In genomic region chr12:32380457-32380856, GRCm38 (mm10) we compare ENCODE assay signal across 8 mouse cellular contexts. TPM values are rescaled to one million over a fixed set of nuclear protein-coding genes. Genes with fewer than 3 reads are reported as not detected.
A peak's percentile ranks its signal among the peaks of the same experiment; 100 is the strongest.
DNase-seq lines count a peak whose midpoint lies in the region; ATAC-seq and TF ChIP-seq lines count a peak whose summit lies in the region.

No protein-coding gene starts in this region.

- peaks cover 7% of the 10 kb centered on the region; the same call in 1 of the 2 replicates for H3K4me1 ChIP-seq in lung, embryonic 14.5 days (ENCODE audit: insufficient read depth)
- H3K4me1 ChIP-seq in embryonic facial prominence, embryonic 15.5 days = peaks cover 11% of the 10 kb centered on the region; the same call in 1 of the 2 replicates
- peaks cover 8% of the 10 kb centered on the region; the same call in 1 of the 2 replicates for H3K4me1 ChIP-seq in limb, embryonic 10.5 days
- peaks cover 16% of the 10 kb centered on the region for H3K4me1 ChIP-seq in neural tube, embryonic 14.5 days (ENCODE audit: control insufficient read depth, insufficient read depth, low read length)

- 72% methylated on average over 3 of the region's 3 CpGs for WGBS in lung, embryonic 14.5 days
- 46% methylated on average over 3 of the region's 3 CpGs for WGBS in embryonic facial prominence, embryonic 15.5 days
- 86% methylated on average over 3 of the region's 3 CpGs for WGBS in limb, embryonic 10.5 days
- WGBS in neural tube, embryonic 14.5 days = 60% methylated on average over 3 of the region's 3 CpGs

- no peak overlapping the region; the same call in 1 of the 2 replicates for H3K9ac ChIP-seq in lung, embryonic 14.5 days
- no peak overlapping the region for H3K9ac ChIP-seq in embryonic facial prominence, embryonic 15.5 days
- no peak overlapping the region for H3K9ac ChIP-seq in neural tube, embryonic 14.5 days (replicated peaks; ENCODE audit: low read depth, low read length)

- H3K4me2 ChIP-seq in lung, embryonic 14.5 days = peak overlapping the region; percentile 82
- peak overlapping the region; percentile 62 for H3K4me2 ChIP-seq in embryonic facial prominence, embryonic 15.5 days (replicated peaks)
- peak overlapping the region; percentile 85 for H3K4me2 ChIP-seq in neural tube, embryonic 14.5 days (ENCODE audit: low read depth, low read length)

- no peak for DNase-seq in lung, embryonic 14.5 days
- no peak for DNase-seq in lung, adult 18-20 months
- DNase-seq in limb, embryonic 10.5 days (ENCODE audit: low spot score) = no peak
- no peak for DNase-seq in thymus, postnatal 25 days
- DNase-seq in urinary bladder, adult 2 months (ENCODE audit: low spot score) = no peak

- H3K27ac ChIP-seq in lung, embryonic 14.5 days (ENCODE audit: low read depth) = no peak overlapping the region
- no peak overlapping the region for H3K27ac ChIP-seq in embryonic facial prominence, embryonic 15.5 days (replicated peaks)
- no peak overlapping the region for H3K27ac ChIP-seq in limb, embryonic 10.5 days
- no peak overlapping the region for H3K27ac ChIP-seq in neural tube, embryonic 14.5 days (ENCODE audit: low read depth, low read length)

- TF ChIP-seq CTCF in lung, embryonic 14.5 days (IDR thresholded peaks at IDR 0.05; ENCODE audit: low read depth) = no peak

- H3K9me3 ChIP-seq in lung, embryonic 14.5 days (ENCODE audit: low read depth, low read length) = no peaks in the 10 kb centered on the region
- no peaks in the 10 kb centered on the region for H3K9me3 ChIP-seq in embryonic facial prominence, embryonic 15.5 days (replicated peaks)
- H3K9me3 ChIP-seq in limb, embryonic 10.5 days (replicated peaks) = no peaks in the 10 kb centered on the region
- H3K9me3 ChIP-seq in neural tube, embryonic 14.5 days (ENCODE audit: control insufficient read depth, low read length) = no peaks in the 10 kb centered on the region

- ATAC-seq in lung, embryonic 14.5 days (ENCODE audit: insufficient read depth) = no peak
- ATAC-seq in embryonic facial prominence, embryonic 15.5 days (ENCODE audit: insufficient number of reproducible peaks, low FRiP score, low TSS enrichment, low read depth) = no peak
- ATAC-seq in neural tube, embryonic 14.5 days (ENCODE audit: low read depth) = no peak
- no peak for ATAC-seq in erythroid progenitor cell, adult 5-6 weeks (replicated peaks; ENCODE audit: low FRiP score, poor library complexity, severe bottlenecking)

- peak overlapping the region; percentile 78 for H3K4me3 ChIP-seq in lung, embryonic 14.5 days (ENCODE audit: low read depth, low read length)
- H3K4me3 ChIP-seq in embryonic facial prominence, embryonic 15.5 days (replicated peaks) = peak overlapping the region; percentile 81
- H3K4me3 ChIP-seq in limb, embryonic 10.5 days = peak overlapping the region; percentile 80
- peak overlapping the region; percentile 91 for H3K4me3 ChIP-seq in neural tube, embryonic 14.5 days (ENCODE audit: low read depth, low read length)

- no peaks in the 10 kb centered on the region for H3K27me3 ChIP-seq in lung, embryonic 14.5 days (ENCODE audit: insufficient read depth, low read length)
- H3K27me3 ChIP-seq in embryonic facial prominence, embryonic 15.5 days = no peaks in the 10 kb centered on the region
- no peaks in the 10 kb centered on the region for H3K27me3 ChIP-seq in limb, embryonic 10.5 days (ENCODE audit: low read depth, poor library complexity, severe bottlenecking)
- no peaks in the 10 kb centered on the region for H3K27me3 ChIP-seq in neural tube, embryonic 14.5 days (ENCODE audit: control insufficient read depth, insufficient read depth, low read length)

- peaks cover 4% of the 10 kb centered on the region; the same call in 1 of the 2 replicates for H3K36me3 ChIP-seq in lung, embryonic 14.5 days (ENCODE audit: insufficient read depth)
- H3K36me3 ChIP-seq in embryonic facial prominence, embryonic 15.5 days = no peaks in the 10 kb centered on the region
- H3K36me3 ChIP-seq in limb, embryonic 10.5 days = peaks cover 3% of the 10 kb centered on the region; the same call in 1 of the 2 replicates
- no peaks in the 10 kb centered on the region for H3K36me3 ChIP-seq in neural tube, embryonic 14.5 days (ENCODE audit: control insufficient read depth, insufficient read depth, low read length)

RNA-seq across cellular contexts. Expression of gene Ccdc71l, which starts 2.0 kb away (rescaled TPM):
- polyA plus RNA-seq in lung, embryonic 14.5 days (2014; fragmentation: Nextera tagmentation; extraction: Ambion mirVana) = 4.6 and 5.2 TPM in 2 replicates
- polyA plus RNA-seq in embryonic facial prominence, embryonic 15.5 days (2015; fragmentation: Nextera tagmentation; extraction: Ambion mirVana) = 4.4 and 5.0 TPM in 2 replicates
- 2.3 and 3.5 TPM in 2 replicates for polyA plus RNA-seq in limb, embryonic 10.5 days (2016; fragmentation: Nextera tagmentation; extraction: Ambion mirVana)
- 7.2 TPM in 2 replicates for polyA plus RNA-seq in neural tube, embryonic 14.5 days (2014; fragmentation: Nextera tagmentation; extraction: Ambion mirVana)
- polyA plus RNA-seq in urinary bladder, adult 2 months (2012; rRNA removed) = 10.3 and 10.4 TPM in 2 replicates
- 36.0 and 59.1 TPM in 2 replicates for total RNA-seq in erythroid progenitor cell, adult 5-6 weeks (2015; ENCODE audit: low replicate concordance)
- 31.2 and 51.2 TPM in 2 replicates for total RNA-seq in erythroid progenitor cell, adult 5-6 weeks (2017; ENCODE audit: low replicate concordance)
